Mouse (Mus musculus) embryonic fibroblast, embryonic 13.5 days (primary cell): Measurements from ENCODE around the gene Actg1.

Experiments used
- CTCF ChIP-seq: IDR thresholded peaks from 2 replicates; pipeline ENCODE4 v1.5.1; 2011; ENCODE audit warnings: mild to moderate bottlenecking, control low read depth, low read length, moderate library complexity, borderline replicate concordance; ENCODE audit not compliant: insufficient read depth
- POLR2A ChIP-seq: IDR thresholded peaks from 2 replicates; pipeline ENCODE4 v1.6.1; 2011; ENCODE audit warnings: low read depth, mild to moderate bottlenecking, control low read depth, low read length, moderate library complexity

- no peak for TF ChIP-seq POLR2A
- no peak for TF ChIP-seq CTCF
Observed at GRCm38 (mm10) chr11:120297767-120298166, 50.6 kb downstream of the Actg1 start.
